In genomic region chr1:34399182-34399953, GRCm38 (mm10) we compare ENCODE assay signal across 10 mouse cellular contexts. TPM values are rescaled to one million over a fixed set of nuclear protein-coding genes. Genes with fewer than 3 reads are reported as not detected.
DNase-seq lines count a peak whose midpoint lies in the region; ATAC-seq and TF ChIP-seq lines count a peak whose summit lies in the region.
"Had no signal": no experiment of that assay in that cellular context is flagged by ENCODE, and none has a peak within 500 bp of the region (broad histone marks: within the 10 kb centered on the region; RNA-seq: fewer than 3 reads in every experiment).

No protein-coding gene starts in this region.

- peak; percentile 41; the same call in 1 of the 2 replicates for ATAC-seq in kidney, embryonic 14.5 days (ENCODE audit: low FRiP score, low TSS enrichment)
- ATAC-seq in liver, postnatal 0 days, result peak; percentile 60; the same call in 1 of the 2 replicates

- peaks cover 14% of the 10 kb centered on the region; the same call in 1 of the 2 replicates for H3K4me1 ChIP-seq in kidney, embryonic 14.5 days (ENCODE audit: control insufficient read depth, insufficient read depth, low read length)
- H3K4me1 ChIP-seq in liver, postnatal 0 days (ENCODE audit: insufficient read depth), result no peaks in the 10 kb centered on the region

- no peaks in the 10 kb centered on the region for H3K27me3 ChIP-seq in kidney, embryonic 14.5 days (ENCODE audit: control insufficient read depth, insufficient read depth, low read length)
- H3K27me3 ChIP-seq in liver, postnatal 0 days (ENCODE audit: insufficient read depth, low read length), result no peaks in the 10 kb centered on the region

- H3K4me2 ChIP-seq in kidney, embryonic 14.5 days (replicated peaks; ENCODE audit: low read depth, low read length), result no peak overlapping the region
- H3K4me2 ChIP-seq in liver, postnatal 0 days (ENCODE audit: low read depth, low read length), result no peak overlapping the region

- TF ChIP-seq EP300 in liver, postnatal 0 days (IDR thresholded peaks at IDR 0.05; ENCODE audit: low read depth), result no peak

- DNase-seq in kidney, adult 8-10 months, result no peak
- DNase-seq in NIH3T3 (ENCODE audit: low read depth), result peak; percentile 70
- DNase-seq in cerebellum, postnatal 25 days, result peak; percentile 30 to 37
- no peak for DNase-seq in liver, postnatal 0 days
- no peak for DNase-seq in thymus, postnatal 4 days
- no peak for DNase-seq in layer of hippocampus, adult 9-11 months
- DNase-seq: right cerebral cortex, adult 18-20 months; thymus, postnatal 14 days had no signal

- WGBS in kidney, embryonic 14.5 days, result 28% methylated on average over 11 of the region's 11 CpGs
- WGBS in liver, postnatal 0 days (ENCODE audit: insufficient replicate concordance), result 46% methylated on average over 11 of the region's 11 CpGs

- no peak for TF ChIP-seq CTCF in liver, postnatal 0 days (IDR thresholded peaks at IDR 0.05; ENCODE audit: low read depth)

- no peaks in the 10 kb centered on the region for H3K9me3 ChIP-seq in kidney, embryonic 14.5 days (ENCODE audit: control insufficient read depth, low read length)
- H3K9me3 ChIP-seq in liver, postnatal 0 days (ENCODE audit: low read length), result no peaks in the 10 kb centered on the region

- H3K36me3 ChIP-seq in kidney, embryonic 14.5 days (ENCODE audit: control insufficient read depth, insufficient read depth, low read length), result no peaks in the 10 kb centered on the region
- H3K36me3 ChIP-seq in liver, postnatal 0 days (replicated peaks; ENCODE audit: insufficient read depth, low read length), result no peaks in the 10 kb centered on the region

- no peak overlapping the region for H3K4me3 ChIP-seq in kidney, embryonic 14.5 days (ENCODE audit: low read length)
- no peak overlapping the region for H3K4me3 ChIP-seq in liver, postnatal 0 days (ENCODE audit: low read depth, low read length)

- no peak overlapping the region for H3K27ac ChIP-seq in kidney, embryonic 14.5 days (ENCODE audit: low read depth, low read length)
- H3K27ac ChIP-seq in liver, postnatal 0 days (ENCODE audit: low read depth), result no peak overlapping the region
- H3K27ac ChIP-seq: macrophage had no signal

- no peak overlapping the region for H3K9ac ChIP-seq in kidney, embryonic 14.5 days (ENCODE audit: low read depth, low read length)
- H3K9ac ChIP-seq in liver, postnatal 0 days (replicated peaks), result no peak overlapping the region

RNA-seq across cellular contexts. Expression of gene Ccdc115, which starts 40.1 kb away (rescaled TPM):
- 48.3 and 48.9 TPM in 2 replicates for polyA plus RNA-seq in kidney, embryonic 14.5 days (2014; fragmentation: Nextera tagmentation; extraction: Ambion mirVana)
- polyA plus RNA-seq in liver, postnatal 0 days (2015; fragmentation: Nextera tagmentation; extraction: Ambion mirVana), result 19.0 and 21.0 TPM in 2 replicates

RNA-seq across cellular contexts. Expression of gene Imp4, which starts 40.3 kb away (rescaled TPM):
- polyA plus RNA-seq in kidney, embryonic 14.5 days (2014; fragmentation: Nextera tagmentation; extraction: Ambion mirVana), result 89.4 and 102 TPM in 2 replicates
- 37.6 and 41.6 TPM in 2 replicates for polyA plus RNA-seq in liver, postnatal 0 days (2015; fragmentation: Nextera tagmentation; extraction: Ambion mirVana)

Comparison
In these comparisons a context has a peak if more than half of its experiments do, and no peak if none do; other contexts are left out.
1. DNase-seq: peak in NIH3T3 (single experiment) and cerebellum, postnatal 25 days (2 of 2); none in kidney, adult 8-10 months (0 of 2), liver, postnatal 0 days (single experiment), thymus, postnatal 4 days (single experiment) and layer of hippocampus, adult 9-11 months (single experiment).